Mouse (Mus musculus): ENCODE results near the gene 4930558C23Rik.

DNA sequence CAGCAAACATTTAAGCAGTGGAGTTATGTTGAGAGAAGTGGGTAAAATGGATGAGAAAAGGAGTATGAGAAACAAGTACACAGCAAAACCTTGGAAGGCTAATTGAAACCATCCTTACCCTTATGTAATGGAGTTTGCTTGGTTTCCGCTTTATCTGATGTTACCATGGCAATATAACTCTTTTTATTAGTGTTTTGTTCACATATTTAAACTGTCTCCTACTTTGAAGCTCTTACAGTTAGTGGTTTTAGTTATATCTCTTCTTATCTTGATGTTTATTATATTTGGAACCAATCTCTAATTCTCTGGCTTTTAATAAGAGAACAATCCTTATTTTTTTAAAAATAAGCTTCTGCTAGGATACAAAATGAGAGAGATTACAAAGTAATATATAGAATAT lies 9.6 kb upstream of the 4930558C23Rik start:
- TF ChIP-seq CTCF (conservative IDR thresholded peaks at IDR 0.05; ENCODE audit: low read length) (no peak), POU5F1 (IDR thresholded peaks at IDR 0.05; ENCODE audit: borderline replicate concordance, low read length) (no peak), NANOG (IDR thresholded peaks at IDR 0.05; ENCODE audit: borderline replicate concordance, low read length) (no peak)
